Mouse (Mus musculus) myocyte (in vitro differentiated cells): ENCODE results near the gene 1700021F05Rik.

Experiments used
- E2F4 ChIP-seq: IDR thresholded peaks from one replicate; pipeline ENCODE4 v1.6.1; 2011; ENCODE audit warnings: mild to moderate bottlenecking, control low read depth, moderate library complexity; ENCODE audit not compliant: insufficient read depth
- POLR2A ChIP-seq: IDR thresholded peaks from one replicate; pipeline ENCODE4 v1.6.1; 2011; ENCODE audit warnings: low read depth, mild to moderate bottlenecking, control low read depth, moderate library complexity; ENCODE audit not compliant: insufficient read length
- POLR2AphosphoS2 ChIP-seq: IDR thresholded peaks from one replicate; pipeline ENCODE4 v1.6.1; 2011; ENCODE audit warnings: low read depth, control low read depth; ENCODE audit not compliant: insufficient read length
- REST ChIP-seq: IDR thresholded peaks from one replicate; pipeline ENCODE4 v1.6.1; 2011; ENCODE audit warnings: mild to moderate bottlenecking, control low read depth, moderate library complexity; ENCODE audit not compliant: insufficient read depth, insufficient read length
- SRF ChIP-seq: IDR thresholded peaks from one replicate; pipeline ENCODE4 v1.6.1; 2011; ENCODE audit warnings: low read depth; ENCODE audit not compliant: control insufficient read depth, insufficient read length
- USF1 ChIP-seq: IDR thresholded peaks from one replicate; pipeline ENCODE4 v1.6.1; 2011; ENCODE audit warnings: low read depth, mild to moderate bottlenecking, control low read depth, moderate library complexity

GRCm38 (mm10) chr10:43475376-43475775 is 65.4 kb downstream of the 1700021F05Rik start:
- no peak for TF ChIP-seq E2F4
- TF ChIP-seq POLR2AphosphoS2, result no peak
- no peak for TF ChIP-seq REST
- no peak for TF ChIP-seq SRF
- TF ChIP-seq POLR2A, result no peak
- no peak for TF ChIP-seq USF1
